In the genomic region with DNA sequence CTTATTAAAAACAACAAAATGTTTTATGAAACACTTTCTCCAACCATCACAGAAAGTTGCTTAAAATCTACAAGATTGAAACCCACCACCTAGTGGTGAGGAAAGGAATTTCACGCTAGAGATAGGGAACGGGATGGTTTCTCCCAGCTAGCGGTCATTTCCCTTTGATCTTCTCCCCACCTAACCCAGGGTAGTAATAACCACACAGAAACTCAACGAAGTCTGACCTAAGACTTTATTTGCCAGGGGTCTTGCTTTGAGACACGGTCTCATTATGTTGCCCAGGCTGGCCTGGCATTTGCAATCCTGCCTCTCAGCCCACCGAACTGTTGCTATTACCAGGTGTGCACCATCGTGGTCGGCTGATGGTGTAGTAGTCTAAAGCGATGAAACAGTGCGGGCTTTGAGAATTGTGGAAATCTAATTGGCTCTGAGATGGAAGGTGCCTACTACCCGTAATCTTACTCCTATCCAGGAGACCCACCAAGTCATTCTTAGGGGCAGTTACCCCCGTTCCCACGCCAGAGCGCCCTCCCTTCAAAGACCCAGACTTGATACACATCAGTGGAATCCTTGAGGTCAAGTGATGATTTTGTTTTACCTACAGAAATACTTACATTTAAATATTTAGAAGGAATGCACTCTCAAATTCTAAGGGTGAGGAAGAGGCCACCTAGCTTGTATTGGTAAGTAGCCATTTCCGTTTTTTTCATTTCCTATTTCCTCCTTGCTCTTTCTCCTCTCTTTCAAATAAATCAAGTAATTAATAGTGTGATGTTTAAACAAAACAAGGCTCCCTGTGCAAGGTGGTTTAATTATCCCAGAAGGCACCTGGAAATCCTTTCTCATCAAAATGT, we compare ENCODE assay signal across 8 mouse cellular contexts. TPM values are rescaled to one million over a fixed set of nuclear protein-coding genes. Genes with fewer than 3 reads are reported as not detected.
DNase-seq lines count a peak whose midpoint lies in the region; ATAC-seq and TF ChIP-seq lines count a peak whose summit lies in the region.

No protein-coding gene starts in this region.

- H3K4me1 ChIP-seq in embryonic facial prominence, embryonic 12.5 days = peaks cover 17% of the 10 kb centered on the region

- no peak overlapping the region for H3K9ac ChIP-seq in embryonic facial prominence, embryonic 12.5 days

- no peak for ATAC-seq in embryonic facial prominence, embryonic 12.5 days (ENCODE audit: insufficient number of reproducible peaks, insufficient read depth, low FRiP score, low TSS enrichment)

- peak overlapping the region; percentile 82 for H3K4me2 ChIP-seq in embryonic facial prominence, embryonic 12.5 days (replicated peaks)

- 0 out of 2 replicates have a peak overlapping the region, but pooled peaks have one; percentile 4 for H3K4me3 ChIP-seq in embryonic facial prominence, embryonic 12.5 days
- peak overlapping the region; percentile 63 for H3K4me3 ChIP-seq in layer of hippocampus, adult 2 months

- intact Hi-C loops in heart, postnatal 36 days (cut with DNase I) = loop anchor here (5.0 kb wide), 2 partner anchors 141 to 164 kb away; no protein-coding TSS in a partner anchor

- H3K27me3 ChIP-seq in embryonic facial prominence, embryonic 12.5 days = no peaks in the 10 kb centered on the region

- H3K36me3 ChIP-seq in embryonic facial prominence, embryonic 12.5 days = no peaks in the 10 kb centered on the region

- peak; percentile 92 for TF ChIP-seq CTCF in layer of hippocampus, adult 2 months (conservative IDR thresholded peaks at IDR 0.05)

- WGBS in embryonic facial prominence, embryonic 12.5 days = 16% methylated on average over 15 of the region's 15 CpGs

- peak; percentile 52 for DNase-seq in adrenal gland, adult 2 months
- DNase-seq in adrenal gland, postnatal 25 days = no peak
- DNase-seq in adrenal gland, adult 8-10 months = peak; percentile 19
- DNase-seq in heart, postnatal 36 days = peak; percentile 16 to 24
- peak in 1 of 2 experiments; percentile 57 for DNase-seq in layer of hippocampus, adult 2 months (ENCODE audit: low spot score in 2 of 2)
- DNase-seq in lung, postnatal 36 days = peak; percentile 73
- DNase-seq in skeletal muscle tissue, adult 2 months (ENCODE audit: low read depth, low spot score) = peak; percentile 49

- H3K9me3 ChIP-seq in embryonic facial prominence, embryonic 12.5 days = no peaks in the 10 kb centered on the region

- no peak overlapping the region for H3K27ac ChIP-seq in embryonic facial prominence, embryonic 12.5 days
- H3K27ac ChIP-seq in layer of hippocampus, adult 2 months = peak overlapping the region; percentile 99

RNA-seq across cellular contexts. Expression of gene Lcor, which starts 1.2 kb away (rescaled TPM):
- 10 to 100 TPM; 13.2 to 18.5 TPM for total RNA-seq in adrenal gland, adult 2 months (2021)
- 0.87 and 2.0 TPM in 2 replicates for polyA plus RNA-seq in adrenal gland, adult 2 months (2012; rRNA removed)
- total RNA-seq in adrenal gland, postnatal 25 days (2021) = 19.0 and 19.1 TPM in 2 replicates
- 10 to 100 TPM; 13.9 to 26.2 (median 19.9) TPM for total RNA-seq in adrenal gland, adult 8-10 months (2022)
- 14.5 and 14.8 TPM in 2 replicates for polyA plus RNA-seq in embryonic facial prominence, embryonic 12.5 days (2016; fragmentation: Nextera tagmentation; extraction: Ambion mirVana)
- total RNA-seq in heart, postnatal 36 days (2021) = 10 to 100 TPM; 11.4 to 11.7 TPM
- total RNA-seq in layer of hippocampus, adult 2 months (2021) = 10 to 100 TPM; 17.1 to 20.9 TPM
